8 mouse cellular contexts compared by ENCODE assay signal in genomic region chr3:51652701-51653100, GRCm38 (mm10). TPM values are rescaled to one million over a fixed set of nuclear protein-coding genes. Genes with fewer than 3 reads are reported as not detected.
DNase-seq lines count a peak whose midpoint lies in the region; ATAC-seq and TF ChIP-seq lines count a peak whose summit lies in the region.

No protein-coding gene starts in this region.

- H3K4me1 ChIP-seq in liver, embryonic 15.5 days (replicated peaks) = peaks cover 26% of the 10 kb centered on the region
- peaks cover 12% of the 10 kb centered on the region for H3K4me1 ChIP-seq in neural tube, embryonic 12.5 days

- intact Hi-C loops in gastrocnemius, postnatal 36 days (cut with DNase I) = loop anchor here (2.0 to 5.0 kb wide), 2 partner anchors 142 to 590 kb away; no protein-coding TSS in a partner anchor

- no peaks in the 10 kb centered on the region for H3K9me3 ChIP-seq in liver, embryonic 15.5 days (replicated peaks)
- no peaks in the 10 kb centered on the region for H3K9me3 ChIP-seq in neural tube, embryonic 12.5 days

- peak overlapping the region; percentile 47; the same call in 1 of the 2 replicates for H3K9ac ChIP-seq in liver, embryonic 15.5 days
- no peak overlapping the region for H3K9ac ChIP-seq in neural tube, embryonic 12.5 days

- peak overlapping the region; percentile 68 for H3K4me2 ChIP-seq in liver, embryonic 15.5 days
- H3K4me2 ChIP-seq in neural tube, embryonic 12.5 days (replicated peaks) = peak overlapping the region; percentile 52

- peak overlapping the region; percentile 24; the same call in 1 of the 2 replicates for H3K4me3 ChIP-seq in layer of hippocampus, adult 2 months
- H3K4me3 ChIP-seq in liver, embryonic 15.5 days (replicated peaks) = peak overlapping the region; percentile 39
- H3K4me3 ChIP-seq in neural tube, embryonic 12.5 days = no peak overlapping the region

- H3K27ac ChIP-seq in layer of hippocampus, adult 2 months = peak overlapping the region; percentile 48; the same call in 1 of the 2 replicates
- peak overlapping the region; percentile 65 for H3K27ac ChIP-seq in liver, embryonic 15.5 days (replicated peaks)
- H3K27ac ChIP-seq in neural tube, embryonic 12.5 days = no peak overlapping the region

- no peaks in the 10 kb centered on the region for H3K36me3 ChIP-seq in liver, embryonic 15.5 days (replicated peaks)
- H3K36me3 ChIP-seq in neural tube, embryonic 12.5 days = no peaks in the 10 kb centered on the region

- WGBS in liver, embryonic 15.5 days (ENCODE audit: insufficient replicate concordance) = 1% methylated on average over 9 of the region's 9 CpGs
- 3% methylated on average over 9 of the region's 9 CpGs for WGBS in neural tube, embryonic 12.5 days

- no peak for TF ChIP-seq CTCF in layer of hippocampus, adult 2 months (conservative IDR thresholded peaks at IDR 0.05)

- no peak for DNase-seq in layer of hippocampus, adult 2 months (ENCODE audit: low spot score in 2 of 2)
- DNase-seq in layer of hippocampus, postnatal 25 days (ENCODE audit: extremely low spot score in 1 of 2, low spot score in 1 of 2) = no peak
- DNase-seq in cerebellum, postnatal 14 days = peak; percentile 42 to 55
- peak; percentile 16 to 33 for DNase-seq in gastrocnemius, postnatal 36 days
- no peak for DNase-seq in frontal cortex, postnatal 14 days (ENCODE audit: low spot score in 2 of 2)

- peaks cover 14% of the 10 kb centered on the region for H3K27me3 ChIP-seq in liver, embryonic 15.5 days
- H3K27me3 ChIP-seq in neural tube, embryonic 12.5 days (replicated peaks) = no peaks in the 10 kb centered on the region

- ATAC-seq in inflammation-experienced regulatory T-cells, adult 6 months = peak; percentile 32
- peak; percentile 67 for ATAC-seq in liver, embryonic 15.5 days (ENCODE audit: insufficient read depth)
- 0 out of 2 replicates have a peak, but pooled peaks have one; percentile 11 for ATAC-seq in neural tube, embryonic 12.5 days (ENCODE audit: low FRiP score, low read depth)

RNA-seq across cellular contexts. Expression of gene Mgst2, which starts 7.5 kb away (rescaled TPM):
- total RNA-seq in layer of hippocampus, adult 2 months (2021) = not detected
- not detected for total RNA-seq in layer of hippocampus, postnatal 25 days (2021)
- under 1 TPM; 0.22 to 0.61 TPM for total RNA-seq in gastrocnemius, postnatal 36 days (2021)
- polyA plus RNA-seq in inflammation-experienced regulatory T-cells, adult 6 months (2017; shearing (Covaris generic)) = 100 to 1,000 TPM in 1 of 3 experiments, 10 to 100 TPM in 2; 13.4 to 184 (median 82.2) TPM
- 20.8 and 24.4 TPM in 2 replicates for polyA plus RNA-seq in liver, embryonic 15.5 days (2015; fragmentation: Nextera tagmentation; extraction: Ambion mirVana)
- polyA plus RNA-seq in neural tube, embryonic 12.5 days (2016; fragmentation: Nextera tagmentation; extraction: Ambion mirVana) = 1.3 and 1.5 TPM in 2 replicates

Comparison
In these comparisons a context has a peak if more than half of its experiments do, and no peak if none do; other contexts are left out.
1. DNase-seq: peak in cerebellum, postnatal 14 days (2 of 2) and gastrocnemius, postnatal 36 days (2 of 2); none in layer of hippocampus, adult 2 months (0 of 2), layer of hippocampus, postnatal 25 days (0 of 2) and frontal cortex, postnatal 14 days (0 of 2).
2. ATAC-seq: peak in every context shown above with its lines; median percentile 67 in liver, embryonic 15.5 days; 32 in inflammation-experienced regulatory T-cells, adult 6 months; 11 in neural tube, embryonic 12.5 days.